Mouse (Mus musculus): ENCODE data around the gene Tnfrsf12a.

The Tnfrsf12a gene

GRCm38 (mm10) chr17:23651363-23651762 is 25.9 kb downstream of the Tnfrsf12a start:
- DNase-seq (ENCODE audit: low read depth, low spot score), result no peak

GRCm38 (mm10) chr17:23645894-23646293 is 31.4 kb downstream of the Tnfrsf12a start:
- DNase-seq (ENCODE audit: low read depth, low spot score), result no peak

GRCm38 (mm10) chr17:23644613-23645495 is 32.4 kb downstream of the Tnfrsf12a start, which contains the start of gene Mmp25:
TSS of gene Mmp25 (minus strand) at chr17:23645277.
- no peak for DNase-seq (ENCODE audit: low read depth, low spot score)

GRCm38 (mm10) chr17:23631241-23631640 is 46.0 kb downstream of the Tnfrsf12a start:
- no peak for DNase-seq (ENCODE audit: low read depth, low spot score)

- peak; percentile 65 for DNase-seq (ENCODE audit: low read depth, low spot score)
These were observed 46.9 kb downstream of the Tnfrsf12a start for GRCm38 (mm10) chr17:23630195-23631020.

- DNase-seq (ENCODE audit: low read depth, low spot score), result no peak
These were observed 49.5 kb downstream of the Tnfrsf12a start for GRCm38 (mm10) chr17:23627813-23628212.

Data from embryo, embryonic 11.5 days (tissue).